Mouse (Mus musculus): Measurements from ENCODE around the gene Pik3r6.

- TF ChIP-seq CTCF (IDR thresholded peaks at IDR 0.05; ENCODE audit: borderline replicate concordance, insufficient read depth, low read length) (no peak), POLR2A (IDR thresholded peaks at IDR 0.05; ENCODE audit: low read depth, low read length) (no peak)
Observed at GRCm38 (mm10) chr11:68497081-68497480, 5.7 kb upstream of the Pik3r6 start.

All from embryonic fibroblast, embryonic 13.5 days (primary cell).